Mouse (Mus musculus) forebrain, postnatal 0 days (tissue): ENCODE results near the gene Kcnmb4. TPM values are rescaled to one million over a fixed set of nuclear protein-coding genes. Genes with fewer than 3 reads are reported as not detected.
A peak's percentile ranks its signal among the peaks of the same experiment; 100 is the strongest.

Source experiments
- ATAC-seq: fragments of 200-750 bp; cut with Nextera tagmentation; 2 replicates; pipeline ENCODE4 v1.8.0; 2017; ENCODE audit warnings: mild to moderate bottlenecking, moderate library complexity
- DNase-seq: peaks from one replicate; pipeline ENCODE4 v3.0.0-alpha.2; 2015
- H3K27ac ChIP-seq: fragments of 300-500 bp; sonication (generic); 2 replicates; pipeline ENCODE4 v1.5.1; 2014; ENCODE audit warnings: low read depth, mild to moderate bottlenecking, antibody characterized with exemption, low read length, moderate library complexity, mixed read lengths
- H3K27me3 ChIP-seq: fragments of 300-500 bp; sonication (generic); 2 replicates; pipeline ENCODE4 v1.6.1; 2014; ENCODE audit warnings: mild to moderate bottlenecking, low read length, mixed read lengths; ENCODE audit not compliant: insufficient read depth
- H3K36me3 ChIP-seq: fragments of 300-500 bp; sonication (generic); 2 replicates; pipeline ENCODE4 v1.6.1; 2014; ENCODE audit warnings: mild to moderate bottlenecking, moderate library complexity; ENCODE audit not compliant: insufficient read depth
- H3K4me1 ChIP-seq: fragments of 300-500 bp; sonication (generic); 2 replicates; pipeline ENCODE4 v1.6.1; 2014; ENCODE audit warnings: antibody characterized with exemption; ENCODE audit not compliant: insufficient read depth
- H3K4me2 ChIP-seq: fragments of 300-500 bp; sonication (generic); 2 replicates; pipeline ENCODE4 v1.6.1; 2014; ENCODE audit warnings: low read depth, mild to moderate bottlenecking, moderate library complexity
- H3K4me3 ChIP-seq: fragments of 300-500 bp; sonication (generic); 2 replicates; pipeline ENCODE4 v1.5.1; 2014; ENCODE audit warnings: low read depth, low read length, mixed read lengths
- H3K9ac ChIP-seq: fragments of 300-500 bp; sonication (generic); 2 replicates; pipeline ENCODE4 v1.6.1; 2014; ENCODE audit warnings: mild to moderate bottlenecking
- H3K9me3 ChIP-seq: fragments of 300-500 bp; sonication (generic); 2 replicates; pipeline ENCODE4 v1.6.1; 2016; ENCODE audit warnings: low read length
- CTCF ChIP-seq: sonication (generic); IDR thresholded peaks from 2 replicates; pipeline ENCODE4 v1.5.1; 2016; ENCODE audit warnings: antibody characterized with exemption, control low read depth, low read depth
- WGBS: fragments of 180-500 bp; shearing (Covaris S2); extraction: QIAGEN DNeasy Blood & Tissue Kit; methylation state at CpG from one replicate; pipeline ENCODE4 v1.1.7; 2014; 5-methylcytosine and 5-hydroxymethylcytosine counted together
- polyA plus RNA-seq: library from polyadenylated mRNA; unstranded; fragments of >200 nt; fragmentation: Nextera tagmentation; extraction: Ambion mirVana; gene quantifications from 2 replicates; pipeline ENCODE4 v1.2.1, GENCODE M21; 2015
- total RNA-seq: library from RNA; depleted of rRNA; stranded (reverse); fragments of >200 nt; gene quantifications from 2 replicates; pipeline ENCODE4 v1.2.3, GENCODE M21; 2014

Kcnmb4 gene
- total and polyA plus RNA-seq, 2 experiments from 2014 or later, result 29.7 to 68.5 TPM

- Histone ChIP-seq H3K9me3 (no peaks in the 10 kb centered on the region; the same call in 1 of the 2 replicates), H3K27ac (no peak overlapping the region), H3K4me2 (no peak overlapping the region), H3K9ac (no peak overlapping the region), H3K4me3 (no peak overlapping the region), H3K27me3 (no peaks in the 10 kb centered on the region), H3K4me1 (no peaks in the 10 kb centered on the region), H3K36me3 (peaks cover 8% of the 10 kb centered on the region; the same call in 1 of the 2 replicates)
- no peak for ATAC-seq
- DNase-seq, result no peak
- TF ChIP-seq CTCF, result no peak
- WGBS, result 92% methylated on average over 7 of the region's 7 CpGs
Measured at GRCm38 (mm10) chr10:116440946-116441345, 32.7 kb downstream of the Kcnmb4 start.

- no peak for TF ChIP-seq CTCF
Measured at GRCm38 (mm10) chr10:116440088-116440487, 33.6 kb downstream of the Kcnmb4 start.

GRCm38 (mm10) chr10:116435455-116435854 is 38.2 kb downstream of the Kcnmb4 start:
- ATAC-seq (peak; percentile 42; the same call in 1 of the 2 replicates), DNase-seq (no peak)
- 67% methylated on average over 12 of the region's 12 CpGs for WGBS
- Histone ChIP-seq H3K9ac (no peak overlapping the region), H3K36me3 (no peaks in the 10 kb centered on the region), H3K4me2 (no peak overlapping the region), H3K4me1 (no peaks in the 10 kb centered on the region), H3K27me3 (no peaks in the 10 kb centered on the region), H3K9me3 (no peaks in the 10 kb centered on the region; the same call in 1 of the 2 replicates), H3K27ac (no peak overlapping the region), H3K4me3 (no peak overlapping the region)
- no peak for TF ChIP-seq CTCF

More at GRCm38 (mm10) chr10:116440088-116440487, 33.6 kb downstream of the Kcnmb4 start:
- 85% methylated on average over 10 of the region's 10 CpGs for WGBS
- H3K9ac ChIP-seq, result no peak overlapping the region
- DNase-seq (peak; percentile 7), ATAC-seq (peak; percentile 20; the same call in 1 of the 2 replicates)
- no peak overlapping the region for H3K4me3 ChIP-seq
- peaks cover 4% of the 10 kb centered on the region; the same call in 1 of the 2 replicates for H3K36me3 ChIP-seq
- no peaks in the 10 kb centered on the region for H3K4me1 ChIP-seq
- H3K27me3 ChIP-seq, result no peaks in the 10 kb centered on the region
- H3K27ac ChIP-seq, result no peak overlapping the region
- no peaks in the 10 kb centered on the region; the same call in 1 of the 2 replicates for H3K9me3 ChIP-seq
- no peak overlapping the region for H3K4me2 ChIP-seq

- Histone ChIP-seq H3K9me3 (no peaks in the 10 kb centered on the region), H3K27ac (no peak overlapping the region), H3K4me3 (no peak overlapping the region), H3K4me1 (no peaks in the 10 kb centered on the region), H3K27me3 (no peaks in the 10 kb centered on the region), H3K36me3 (no peaks in the 10 kb centered on the region), H3K9ac (no peak overlapping the region), H3K4me2 (no peak overlapping the region)
- WGBS, result 72% methylated on average over 7 of the region's 7 CpGs
- ATAC-seq (no peak), DNase-seq (no peak)
- TF ChIP-seq CTCF, result no peak
Measured at GRCm38 (mm10) chr10:116432421-116432820, 41.3 kb downstream of the Kcnmb4 start.

- WGBS, result 93% methylated on average over 26 of the region's 26 CpGs
- Histone ChIP-seq H3K4me1 (no peaks in the 10 kb centered on the region), H3K27ac (no peak overlapping the region), H3K9ac (no peak overlapping the region), H3K36me3 (no peaks in the 10 kb centered on the region), H3K4me2 (no peak overlapping the region), H3K27me3 (no peaks in the 10 kb centered on the region), H3K9me3 (no peaks in the 10 kb centered on the region), H3K4me3 (no peak overlapping the region)
- ATAC-seq (no peak), DNase-seq (no peak)
- no peak for TF ChIP-seq CTCF
Measured at GRCm38 (mm10) chr10:116428026-116428780, 45.5 kb downstream of the Kcnmb4 start.

- no peak for ATAC-seq
- no peak for TF ChIP-seq CTCF
- WGBS, result 86% methylated on average over 7 of the region's 7 CpGs
Measured at GRCm38 (mm10) chr10:116426176-116426575, 47.5 kb downstream of the Kcnmb4 start.

GRCm38 (mm10) chr10:116424921-116425320 is 48.8 kb downstream of the Kcnmb4 start:
- ATAC-seq (no peak; the same call in 1 of the 2 replicates), DNase-seq (no peak)
- Histone ChIP-seq H3K9ac (no peak overlapping the region), H3K27me3 (no peaks in the 10 kb centered on the region), H3K4me1 (no peaks in the 10 kb centered on the region), H3K27ac (no peak overlapping the region), H3K9me3 (no peaks in the 10 kb centered on the region), H3K4me3 (no peak overlapping the region), H3K36me3 (no peaks in the 10 kb centered on the region), H3K4me2 (no peak overlapping the region)
- 60% methylated on average over 6 of the region's 6 CpGs for WGBS
- TF ChIP-seq CTCF, result no peak

More at GRCm38 (mm10) chr10:116426176-116426575, 47.5 kb downstream of the Kcnmb4 start:
- Histone ChIP-seq H3K4me1 (no peaks in the 10 kb centered on the region), H3K36me3 (no peaks in the 10 kb centered on the region), H3K9ac (no peak overlapping the region), H3K27ac (no peak overlapping the region), H3K27me3 (no peaks in the 10 kb centered on the region), H3K4me3 (no peak overlapping the region), H3K9me3 (no peaks in the 10 kb centered on the region), H3K4me2 (no peak overlapping the region)
- no peak for DNase-seq
